Mouse (Mus musculus) gastrocnemius, postnatal 36 days (tissue): Measurements from ENCODE around the gene Wscd2. TPM values are rescaled to one million over a fixed set of nuclear protein-coding genes. Genes with fewer than 3 reads are reported as not detected.

Experiments
- DNase-seq, 2 experiments: peaks; one replicate each; pipeline ENCODE4 v3.0.0; 2022
- intact Hi-C: fragments of 180-260 bp; cut with DNase I; formaldehyde crosslinking; loops from one replicate; pipeline ENCODE4 v1.15.1; 2025
- total RNA-seq, 2 experiments: library from RNA; stranded (reverse); gene quantifications; 2 replicates each; pipeline ENCODE4 v1.2.3; 2021

Wscd2 gene
- total RNA-seq, 2 experiments from 2014 or later: 0.23 to 0.30 TPM

DNA sequence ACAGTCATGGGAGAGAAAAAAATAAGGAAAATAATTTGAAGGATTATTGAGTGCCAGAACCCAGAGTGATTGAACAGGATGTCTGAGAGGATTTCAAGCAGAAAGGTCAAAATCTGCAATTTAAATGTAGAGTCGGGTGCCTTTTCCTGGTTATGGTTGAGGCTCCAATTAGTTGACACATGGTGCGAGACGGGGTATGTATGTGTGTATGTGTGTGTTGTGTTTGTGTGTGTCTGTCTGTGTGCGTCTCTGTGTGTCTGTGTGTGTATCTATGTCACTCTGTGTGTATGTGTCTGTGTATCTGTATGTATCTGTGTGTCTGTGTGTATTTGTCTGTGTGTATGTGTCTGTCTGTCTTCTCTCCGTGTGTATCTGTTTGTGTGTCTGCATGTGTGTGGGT is 11.1 kb upstream of the Wscd2 start:
- intact Hi-C loops: no loop called here
- no peak for DNase-seq

DNA sequence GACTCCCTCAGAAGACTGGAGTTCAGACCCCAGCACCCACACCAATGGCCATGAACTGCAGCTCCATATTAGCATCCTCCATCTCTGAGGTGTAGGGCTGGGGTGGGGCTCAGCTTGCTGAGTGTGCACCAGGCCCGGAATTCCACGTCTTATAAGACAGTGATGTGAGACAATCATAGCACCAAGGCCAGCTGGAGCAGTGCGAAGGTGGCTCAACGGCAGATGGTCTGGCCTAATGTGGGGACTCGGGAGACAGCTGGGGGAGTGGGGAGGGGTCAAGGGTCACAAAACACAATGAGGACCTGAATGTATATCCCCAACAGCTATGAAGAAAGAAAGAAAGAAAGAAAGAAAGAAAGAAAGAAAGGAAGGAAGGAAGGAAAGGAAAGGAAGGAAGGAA is 9.7 kb upstream of the Wscd2 start:
- intact Hi-C loops: no loop called here
- DNase-seq: no peak

DNA sequence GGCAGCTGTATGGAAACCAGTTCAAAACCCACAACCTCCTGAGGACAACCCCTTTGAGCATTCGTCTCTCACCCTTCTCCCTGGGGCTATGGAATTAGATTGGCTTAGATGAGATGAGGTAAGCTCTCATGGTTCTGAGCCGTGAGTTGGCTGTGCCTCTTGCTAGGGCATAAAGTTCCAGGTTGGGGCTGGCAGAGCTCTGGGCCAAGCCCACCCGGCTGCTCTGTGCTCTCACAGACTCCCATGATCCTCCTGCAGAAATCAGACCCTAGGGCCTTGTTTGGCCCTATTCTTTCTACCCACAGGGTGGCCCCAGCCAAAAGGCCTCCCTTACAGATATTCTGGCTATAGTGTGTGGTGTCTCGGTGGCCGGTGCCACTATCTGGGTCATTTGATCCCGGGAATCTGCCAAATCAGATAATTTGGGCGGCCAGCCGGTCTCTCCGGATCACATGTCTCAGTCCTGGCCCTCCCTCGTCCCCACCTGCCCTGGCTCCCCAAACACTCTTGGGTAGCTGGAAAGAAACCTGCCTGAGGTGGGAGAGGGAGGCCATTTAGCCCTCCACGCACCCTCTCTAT is 4.5 kb upstream of the Wscd2 start:
- intact Hi-C loops: no loop called here

DNA sequence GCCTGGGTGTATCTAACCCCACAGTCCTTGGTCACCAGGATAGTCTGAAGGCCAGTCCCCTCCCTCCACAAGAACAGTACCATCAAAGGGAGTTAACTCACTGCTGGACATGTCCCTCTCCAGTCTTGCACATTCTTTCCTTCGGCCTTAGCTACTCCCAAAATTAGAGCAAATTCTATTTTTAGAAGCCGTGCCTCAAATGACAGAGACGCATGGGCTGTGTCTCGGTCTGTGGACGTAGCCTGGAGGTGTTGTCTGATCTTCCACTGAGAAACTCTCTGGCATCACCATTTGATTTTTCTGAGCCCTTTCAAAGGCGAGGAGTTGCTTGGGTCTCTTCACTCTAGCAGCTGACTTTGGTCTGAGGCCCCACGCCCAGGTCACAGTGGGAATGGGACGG is 2.3 kb upstream of the Wscd2 start:
- intact Hi-C loops: no loop called here
- no peak for DNase-seq

More for the DNA sequence above, 4.5 kb upstream of the Wscd2 start:
- no peak for DNase-seq

DNA sequence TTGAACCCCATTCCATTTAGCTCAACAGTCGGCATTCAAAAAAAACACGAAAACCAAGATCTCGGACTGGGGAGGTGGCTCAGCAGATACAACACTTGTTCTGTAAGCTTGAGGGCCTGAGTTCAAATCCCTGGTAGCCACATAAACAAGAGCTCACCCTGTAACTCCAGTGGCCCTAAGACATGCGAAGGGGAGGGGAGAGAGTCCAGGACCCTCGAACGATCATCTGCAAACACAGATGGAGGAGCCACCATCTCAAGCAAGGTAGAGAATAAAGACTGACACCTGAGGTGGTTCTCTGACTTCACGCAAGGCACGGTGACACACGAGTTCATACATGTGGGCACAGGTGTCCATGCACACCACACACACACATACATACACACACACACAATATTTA is 516 bp upstream of the Wscd2 start:
- intact Hi-C loops: no loop called here
- no peak for DNase-seq

DNA sequence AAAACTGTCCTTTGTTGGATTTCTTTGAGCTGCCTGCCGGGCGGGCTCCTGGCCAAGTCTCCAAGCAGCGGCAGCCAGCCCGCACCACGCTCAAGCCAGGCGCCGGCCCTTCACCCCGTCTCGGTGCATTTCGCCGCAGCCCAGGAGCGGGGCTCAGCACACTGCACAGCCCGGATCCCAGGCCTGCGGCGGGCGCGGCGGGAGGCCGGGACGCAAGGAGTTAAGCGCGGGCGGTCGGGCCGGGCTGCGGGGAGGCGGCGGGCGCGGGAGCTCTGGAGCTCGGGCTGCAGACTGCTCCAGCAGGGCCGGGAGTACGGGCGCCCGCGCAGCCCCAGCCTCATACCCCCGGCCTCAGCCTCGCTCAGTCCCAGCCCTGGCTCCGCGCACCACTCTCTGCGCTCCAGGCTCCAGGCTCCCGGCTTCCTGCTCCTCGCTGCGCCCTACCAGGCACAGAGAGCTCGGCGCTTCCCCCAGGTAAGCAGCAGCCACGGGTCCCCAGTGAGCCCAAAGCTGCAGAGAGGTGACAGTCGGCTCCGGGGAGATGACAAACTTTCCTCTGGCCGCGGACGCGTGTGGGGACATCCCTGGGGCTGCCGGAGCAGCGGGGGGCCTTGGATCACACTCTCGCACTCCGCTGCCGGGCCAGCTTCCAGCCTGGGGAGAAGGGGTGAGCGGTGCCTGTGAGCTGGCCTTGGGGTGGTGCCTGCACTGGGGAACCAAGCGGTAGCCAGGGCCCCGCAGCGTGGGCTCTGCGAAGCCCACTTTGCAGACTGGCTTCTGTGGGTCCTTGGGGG is 531 bp downstream of the Wscd2 start:
- DNase-seq: no peak
- intact Hi-C loops: no loop called here

DNA sequence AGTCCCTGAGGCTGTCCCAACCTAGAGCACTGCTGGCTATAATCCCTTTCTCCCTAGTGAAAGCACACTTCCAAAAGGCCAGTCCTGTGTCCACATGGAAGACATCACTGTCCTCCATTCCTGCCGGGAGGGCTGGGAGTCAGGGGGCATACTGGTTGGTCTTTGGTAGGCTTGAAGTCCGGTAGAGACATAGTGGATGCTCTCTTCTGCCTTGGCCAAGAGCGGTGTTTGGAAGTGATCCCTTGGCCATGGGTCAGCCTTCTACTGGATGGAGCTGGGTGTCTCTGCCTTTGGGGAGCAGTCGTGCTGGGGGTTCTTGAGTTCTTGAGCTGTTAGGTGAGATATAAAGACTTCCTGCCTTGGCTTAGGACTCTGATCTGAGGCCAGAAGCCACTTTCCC is 1.4 kb downstream of the Wscd2 start:
- DNase-seq: no peak
- intact Hi-C loops: no loop called here

DNA sequence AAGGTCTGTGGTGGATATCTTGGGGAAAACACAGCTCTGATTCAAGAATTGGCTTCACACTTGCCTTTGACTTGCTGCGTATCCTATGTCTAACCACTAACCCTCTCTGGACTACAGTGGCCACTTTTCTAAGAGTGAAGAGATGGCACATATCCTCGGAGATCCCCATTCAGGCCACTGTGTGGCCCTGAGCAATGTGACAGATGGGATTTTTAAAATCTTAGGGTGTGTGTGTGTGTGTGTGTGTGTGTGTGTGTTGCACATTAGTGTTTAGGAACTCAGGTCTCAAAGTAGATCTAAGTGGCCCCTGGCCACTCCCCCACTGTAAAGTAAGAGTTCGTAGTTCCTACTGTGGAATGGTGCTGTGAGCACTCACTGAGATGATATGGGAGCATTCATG is 1.9 kb downstream of the Wscd2 start:
- no peak for DNase-seq
- intact Hi-C loops: no loop called here

DNA sequence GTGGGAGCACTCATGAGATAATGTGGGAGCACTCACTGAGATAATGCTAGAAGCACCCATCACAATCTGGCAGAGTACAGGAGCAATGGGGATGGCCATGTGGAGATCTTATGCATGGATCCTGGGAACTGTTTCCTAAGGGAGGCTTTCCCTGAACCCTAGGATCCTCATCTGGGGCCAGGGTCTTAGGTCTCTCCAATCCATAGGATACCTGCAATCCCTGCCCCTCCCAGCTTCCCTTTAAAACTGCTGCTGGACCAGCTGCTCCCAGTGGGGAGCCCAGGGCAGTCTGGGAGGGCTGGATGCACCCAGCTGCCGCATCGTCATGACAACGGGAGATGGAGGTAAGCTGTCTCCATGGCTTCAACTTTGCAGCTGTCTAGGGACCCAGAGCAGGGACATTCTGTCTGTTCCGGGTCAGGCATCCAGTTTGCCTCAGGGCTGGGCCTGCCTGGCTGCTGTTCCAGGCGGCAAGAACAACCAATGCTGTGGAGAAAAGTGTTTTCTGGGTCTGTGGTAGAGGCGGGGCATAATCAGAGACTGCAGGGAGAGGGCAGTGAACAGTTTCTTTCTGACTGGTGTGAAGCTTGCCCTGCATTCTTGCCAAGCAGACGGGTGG is 2.4 kb downstream of the Wscd2 start:
- no peak for DNase-seq
- intact Hi-C loops: no loop called here

DNA sequence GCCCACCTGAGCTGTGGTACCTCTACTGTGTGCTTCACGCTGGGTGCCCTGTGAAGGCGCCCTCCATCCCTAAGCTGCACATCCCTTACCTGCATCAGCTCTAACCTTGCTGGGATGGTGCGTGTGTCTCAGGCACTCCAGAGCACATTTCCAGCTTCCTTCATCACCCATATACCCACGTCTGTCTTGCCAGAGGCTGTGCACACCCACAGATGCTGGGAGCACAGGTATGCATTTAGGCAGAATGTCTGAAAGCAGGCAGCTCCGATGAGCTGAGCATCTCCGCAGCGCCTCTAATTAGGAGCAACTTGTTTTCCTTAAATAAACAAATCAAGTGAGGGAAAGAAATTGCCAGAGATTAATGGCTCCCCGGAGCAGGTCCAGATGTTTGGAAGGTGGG is 3.9 kb downstream of the Wscd2 start:
- no peak for DNase-seq
- intact Hi-C loops: no loop called here

DNA sequence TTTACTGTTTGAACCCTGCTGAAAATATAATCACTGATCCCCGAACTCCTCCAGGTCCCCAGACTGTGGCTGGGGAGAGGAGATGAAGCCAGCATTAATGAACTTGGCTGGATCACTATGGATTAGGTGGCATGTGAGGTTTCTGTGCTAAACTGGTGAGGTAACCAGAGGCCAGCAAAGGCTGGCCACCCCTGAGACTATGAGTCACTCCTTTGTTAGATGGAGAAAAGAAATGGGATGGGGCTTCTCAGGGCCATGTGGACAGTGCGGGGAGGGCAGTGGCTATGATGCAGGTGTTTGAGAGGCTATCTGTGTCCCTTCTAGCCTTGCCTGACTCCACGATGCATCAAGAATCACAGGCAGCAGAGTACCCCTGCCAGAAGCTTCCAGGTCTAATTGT is 6.8 kb downstream of the Wscd2 start:
- no peak for DNase-seq
- intact Hi-C loops: no loop called here

DNA sequence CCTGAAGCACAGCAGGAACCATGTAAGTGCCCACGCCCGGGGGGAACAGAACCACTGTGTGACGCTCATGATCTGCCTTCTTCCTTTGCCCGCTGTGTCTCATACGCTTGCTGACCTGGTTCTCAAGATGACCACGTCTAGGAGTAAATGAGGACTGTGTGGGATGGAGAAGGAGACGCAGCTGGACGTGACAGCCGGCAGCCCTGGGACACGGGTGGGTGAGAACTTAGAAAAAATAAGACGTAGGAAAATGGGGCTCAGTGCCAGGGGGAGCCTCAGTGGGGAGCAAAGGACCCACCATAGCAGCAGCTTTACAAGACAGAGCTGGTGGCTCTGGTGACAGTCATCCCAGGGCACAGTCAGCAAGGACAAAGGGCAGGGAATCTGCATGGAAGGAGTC is 9.3 kb downstream of the Wscd2 start:
- intact Hi-C loops: no loop called here
- DNase-seq: no peak

DNA sequence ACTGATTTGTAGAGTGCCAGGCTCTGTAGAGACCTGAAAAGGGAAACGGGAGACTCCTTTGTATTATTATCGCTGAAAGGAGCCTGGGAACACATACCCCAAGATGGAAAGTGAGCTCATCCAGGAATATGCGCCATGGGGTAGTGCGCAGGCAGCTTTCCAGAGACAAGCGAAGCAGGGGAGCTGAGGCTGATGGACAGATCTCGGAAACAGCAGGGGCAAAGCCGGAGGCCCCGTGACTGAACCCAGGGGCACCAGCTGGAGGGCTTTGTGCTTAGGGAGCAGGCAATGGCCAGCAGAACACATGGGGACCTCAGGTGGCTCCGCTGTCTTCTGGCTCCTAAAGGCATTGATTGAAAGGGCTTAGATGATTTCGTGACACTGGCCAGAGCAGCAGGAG is 13.1 kb downstream of the Wscd2 start:
- DNase-seq: no peak
- intact Hi-C loops: no loop called here

DNA sequence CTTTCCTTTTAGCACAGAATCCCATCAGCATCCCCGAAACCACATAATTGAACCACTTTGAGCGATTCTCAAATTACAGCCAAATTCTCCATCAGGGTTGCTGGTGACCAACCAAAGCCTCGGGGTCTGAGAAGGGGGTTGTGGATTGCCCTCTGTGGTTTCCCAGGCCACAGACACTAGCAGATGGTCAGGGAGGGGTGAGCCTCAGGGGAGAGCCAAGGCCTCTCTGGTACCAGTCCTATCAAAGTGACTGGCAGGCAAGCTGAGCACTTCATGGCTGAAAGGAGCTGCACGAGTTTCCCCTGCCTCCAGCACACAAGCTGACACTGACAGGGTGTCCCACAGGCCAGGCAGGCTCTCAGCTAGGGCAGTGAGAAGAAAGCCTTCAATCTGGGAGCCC is 14.5 kb downstream of the Wscd2 start:
- intact Hi-C loops: no loop called here
- DNase-seq: no peak

DNA sequence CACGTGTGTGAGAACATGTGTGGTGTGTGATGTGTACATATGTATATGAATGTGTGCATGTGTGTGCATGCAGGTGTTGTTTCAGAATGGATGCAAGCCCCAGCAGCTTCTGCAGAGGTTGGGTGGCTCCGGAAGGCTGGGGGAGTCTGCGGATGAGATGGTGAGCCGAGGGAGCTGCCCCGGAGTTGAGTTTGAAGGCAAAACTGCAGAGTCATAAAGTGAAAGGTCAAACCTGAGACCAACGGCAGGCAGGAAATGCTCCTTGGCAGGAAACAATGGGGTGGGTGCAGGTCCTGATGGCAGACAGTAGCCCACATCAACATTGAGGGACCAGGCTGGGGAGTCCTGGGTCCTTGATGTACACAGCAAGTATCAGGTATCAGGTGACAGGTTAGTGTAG is 15.9 kb downstream of the Wscd2 start:
- intact Hi-C loops: no loop called here
- no peak for DNase-seq

DNA sequence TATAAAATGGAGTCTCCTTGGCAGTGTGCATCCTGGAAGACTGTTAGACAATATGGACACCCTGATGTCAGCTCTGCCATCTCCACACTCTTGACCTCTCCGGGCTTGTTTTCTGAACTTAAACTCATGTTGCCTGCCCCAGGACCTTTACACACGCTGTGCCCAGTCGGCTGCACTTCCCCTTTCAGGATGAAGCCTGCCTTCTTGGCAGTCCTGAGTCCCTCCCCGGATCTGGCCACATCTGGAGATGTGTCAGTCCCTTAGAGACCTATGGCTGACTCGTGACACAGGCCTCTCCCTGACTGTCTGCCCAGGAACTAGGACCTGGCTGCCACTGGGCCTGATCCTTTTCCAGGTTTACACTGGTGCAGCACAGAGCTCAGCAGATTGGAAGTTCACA is 16.6 kb downstream of the Wscd2 start:
- intact Hi-C loops: no loop called here
- no peak for DNase-seq

DNA sequence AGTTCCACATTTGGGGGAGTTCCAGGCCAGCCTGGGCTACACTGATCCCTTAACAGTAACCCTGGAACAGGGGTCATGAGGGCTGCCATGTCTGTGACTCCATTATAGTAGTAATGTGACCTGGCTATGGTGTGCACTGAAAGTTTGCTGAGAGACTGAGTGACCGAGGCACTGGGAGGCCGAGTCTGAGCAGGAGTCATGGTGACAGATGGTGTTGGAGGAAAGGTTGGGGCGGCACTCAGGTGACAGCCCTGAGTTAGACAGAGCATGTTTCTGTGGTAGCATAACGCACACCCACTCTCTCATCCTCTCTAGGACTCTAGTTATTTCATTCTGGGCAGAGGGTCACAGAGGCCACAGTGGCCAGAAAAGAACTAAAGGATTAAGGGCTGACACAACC is 19.0 kb downstream of the Wscd2 start:
- intact Hi-C loops: no loop called here
- no peak for DNase-seq

DNA sequence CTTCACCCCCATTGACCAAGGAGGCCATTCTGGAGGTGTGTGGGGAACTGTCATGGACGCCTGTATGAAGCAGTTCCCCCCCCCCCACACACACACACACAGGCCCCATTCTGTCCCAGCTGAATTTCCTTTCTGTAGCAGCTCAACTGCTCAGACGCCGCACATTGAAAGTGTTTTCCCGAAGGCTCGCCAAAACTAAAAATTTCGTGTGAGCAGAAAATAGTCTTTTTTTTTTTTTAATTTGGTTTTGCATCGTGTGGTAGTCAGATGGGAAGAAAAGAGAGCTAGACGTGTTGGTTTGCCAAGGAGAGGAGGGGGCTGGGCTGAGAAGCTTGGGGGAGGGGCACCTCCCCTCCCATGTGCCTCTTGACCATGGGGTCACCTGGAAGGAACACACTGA is 23.5 kb downstream of the Wscd2 start:
- intact Hi-C loops: no loop called here
- DNase-seq: no peak

DNA sequence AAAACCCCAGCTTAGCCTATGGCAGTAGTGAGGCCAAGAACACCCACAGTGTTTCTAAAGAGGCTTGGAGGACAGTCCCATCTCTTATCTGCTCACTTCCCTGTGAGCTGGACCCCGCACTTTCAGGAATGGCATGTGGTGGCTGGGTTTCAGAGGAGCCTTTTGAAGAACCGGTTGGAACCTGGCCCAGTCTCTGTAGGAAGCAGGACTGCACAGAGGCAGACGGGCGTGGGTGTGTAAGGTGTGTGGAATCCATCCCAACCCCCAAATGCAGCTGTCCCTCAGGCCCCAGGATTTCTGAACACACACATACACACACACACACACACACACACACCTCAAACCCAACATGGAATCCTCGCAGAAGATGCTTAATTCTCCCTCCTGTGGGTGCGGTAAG is 23.9 kb downstream of the Wscd2 start:
- no peak for DNase-seq
- intact Hi-C loops: no loop called here

DNA sequence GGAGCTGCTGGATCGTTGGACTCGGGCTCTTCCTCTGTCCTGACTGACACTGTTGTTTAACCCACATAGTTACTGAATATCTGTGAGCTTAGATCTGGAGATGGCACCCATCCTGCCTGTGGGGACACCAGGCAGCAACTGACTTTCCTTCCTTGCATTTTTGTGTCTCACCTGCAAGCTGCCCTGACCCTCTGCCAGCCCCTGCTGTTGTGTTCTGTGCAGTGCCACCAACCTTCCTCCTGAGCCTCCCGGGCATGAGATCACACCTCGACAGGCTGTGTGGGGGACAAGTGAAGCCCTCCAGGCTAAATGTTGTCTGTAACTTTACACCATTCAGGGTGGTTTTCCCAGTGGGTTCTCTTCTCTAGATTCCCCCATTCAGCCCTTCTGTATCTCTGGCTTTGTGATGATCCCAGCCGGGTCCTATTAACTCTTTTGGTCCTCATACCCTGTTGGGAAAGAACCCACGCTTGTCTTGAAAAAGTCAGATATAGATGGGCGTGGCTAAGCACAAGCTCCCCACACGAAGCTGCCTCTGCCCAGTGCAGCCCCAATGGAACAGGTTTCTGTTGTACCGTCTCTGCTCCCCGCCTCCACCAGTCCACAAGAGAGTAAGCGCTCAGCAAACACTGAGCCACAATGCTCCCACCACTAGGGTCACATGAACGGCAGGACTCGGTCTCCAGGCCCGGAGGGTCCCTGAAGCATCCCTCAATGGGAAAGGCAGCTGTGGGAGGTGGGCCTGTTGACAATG is 26.2 kb downstream of the Wscd2 start:
- no peak for DNase-seq
- intact Hi-C loops: no loop called here

DNA sequence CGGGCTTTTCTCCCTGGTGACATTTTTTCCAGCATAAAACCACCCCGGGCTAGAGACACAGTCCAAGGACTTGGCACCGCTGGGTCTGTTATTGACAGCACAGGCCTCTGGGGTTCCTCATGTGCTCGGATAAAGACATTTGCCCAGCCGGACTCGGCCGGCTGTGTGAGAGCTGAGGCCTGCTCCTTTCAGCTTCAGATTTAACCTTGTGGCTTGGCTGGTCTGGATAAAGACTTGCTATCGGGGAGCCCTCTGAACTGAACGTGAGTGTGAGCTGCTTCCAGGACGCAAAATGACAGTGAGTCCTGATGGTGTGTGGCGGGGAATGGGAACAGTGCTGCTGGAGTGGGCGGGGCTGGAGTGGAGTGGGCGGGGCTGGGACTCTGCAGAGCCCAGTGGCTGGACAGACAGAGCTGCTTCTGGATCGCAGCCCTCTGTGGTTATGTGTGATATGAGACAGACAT is 26.8 kb downstream of the Wscd2 start:
- intact Hi-C loops: no loop called here
- no peak for DNase-seq
